Mouse (Mus musculus) mesoderm, embryonic 11.5 days (tissue): ENCODE measurements around the gene Zfp747.

Experiments
- DNase-seq: peaks from one replicate; pipeline ENCODE4 v3.0.0-alpha.2; 2012; ENCODE audit warnings: low read depth, low spot score

Zfp747 gene

DNA sequence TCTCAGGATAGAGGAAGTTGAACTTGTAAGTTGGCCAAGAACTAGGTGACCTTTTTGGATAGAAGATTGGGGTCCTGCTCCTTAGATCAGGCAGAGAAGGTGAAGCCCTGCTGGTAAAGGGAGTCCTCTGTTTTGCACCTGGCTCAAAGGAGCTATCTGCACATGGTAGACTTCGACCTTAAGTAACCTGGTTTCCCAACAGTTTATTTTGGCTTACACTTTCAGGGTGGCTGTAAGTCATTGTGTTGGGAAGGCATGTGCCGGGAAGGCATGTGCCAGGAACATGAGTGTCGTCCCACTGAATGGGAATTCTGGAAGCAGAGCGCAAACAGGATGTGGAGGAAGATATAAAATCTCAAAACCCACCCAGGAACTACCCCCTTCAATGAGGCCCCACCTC is 40.2 kb downstream of the Zfp747 start:
- no peak for DNase-seq

DNA sequence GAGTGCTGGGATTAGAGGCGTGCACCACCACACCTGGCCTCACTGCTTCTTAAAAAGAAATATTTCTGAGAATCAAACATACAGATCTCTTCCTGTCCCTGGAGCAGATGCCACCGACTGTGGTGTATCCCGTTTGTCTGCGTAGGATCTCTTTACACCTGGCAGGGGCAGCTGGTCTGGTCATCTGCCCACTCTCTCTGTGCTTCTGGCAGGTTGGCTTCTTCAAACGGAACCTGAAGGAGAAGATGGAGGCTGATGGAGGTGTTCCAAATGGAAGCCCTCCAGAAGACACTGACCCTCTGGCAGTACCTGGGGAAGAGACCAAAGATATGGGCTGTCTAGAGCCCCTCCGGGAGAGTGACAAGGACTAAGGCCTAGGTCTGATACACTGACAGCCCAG is 42.6 kb downstream of the Zfp747 start:
- DNase-seq: no peak

DNA sequence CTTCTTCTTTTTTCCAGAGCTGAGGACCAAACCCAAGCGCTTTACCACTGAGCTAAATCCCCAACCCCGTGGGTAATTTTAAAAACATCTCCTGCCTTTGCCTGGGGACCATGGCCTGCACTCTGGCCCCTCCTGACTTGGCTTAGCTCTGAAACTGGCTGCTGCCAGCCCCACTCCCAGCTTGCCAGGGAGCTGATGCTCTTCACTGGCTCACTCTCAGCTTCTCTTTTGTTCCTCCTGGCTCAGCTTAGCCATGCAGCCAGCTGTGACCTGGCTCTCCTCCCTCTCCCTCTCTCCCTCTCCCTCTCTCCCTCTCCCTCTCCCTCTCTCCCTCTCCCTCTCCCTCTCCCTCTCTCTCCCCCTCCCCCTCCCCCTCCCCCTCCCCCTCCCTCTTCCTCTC is 49.2 kb downstream of the Zfp747 start:
- no peak for DNase-seq

DNA sequence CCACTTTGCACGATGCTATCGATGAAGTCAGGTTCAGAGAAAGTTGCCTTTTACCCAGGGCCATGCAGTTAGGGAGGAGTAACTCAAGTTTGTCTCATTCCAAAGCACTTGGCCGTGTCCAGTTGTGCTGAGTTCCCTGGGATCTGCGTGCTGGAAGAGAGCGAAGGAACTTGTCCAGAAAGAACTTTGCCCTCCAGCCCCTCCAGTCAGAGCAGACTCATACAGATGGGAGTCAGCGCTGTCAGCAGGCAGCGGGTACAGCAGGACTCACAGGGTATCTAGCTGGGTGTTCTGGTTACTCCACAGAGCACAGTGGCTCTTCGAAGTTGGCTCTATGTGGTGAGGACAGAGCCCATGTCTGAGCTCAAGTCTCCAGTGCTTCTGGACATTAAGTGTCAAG is 50.3 kb downstream of the Zfp747 start:
- DNase-seq: no peak

- DNase-seq: no peak
Observed at GRCm38 (mm10) chr7:127324944-127325343, 50.9 kb downstream of the Zfp747 start.
